Mouse (Mus musculus) retina, postnatal 7 days (tissue): ENCODE data around the gene Lmo2.

Source experiments
- DNase-seq: peaks from one replicate; pipeline ENCODE4 v3.0.0-alpha.2; 2012; ENCODE audit warnings: low read depth, low spot score

The Lmo2 gene

DNA sequence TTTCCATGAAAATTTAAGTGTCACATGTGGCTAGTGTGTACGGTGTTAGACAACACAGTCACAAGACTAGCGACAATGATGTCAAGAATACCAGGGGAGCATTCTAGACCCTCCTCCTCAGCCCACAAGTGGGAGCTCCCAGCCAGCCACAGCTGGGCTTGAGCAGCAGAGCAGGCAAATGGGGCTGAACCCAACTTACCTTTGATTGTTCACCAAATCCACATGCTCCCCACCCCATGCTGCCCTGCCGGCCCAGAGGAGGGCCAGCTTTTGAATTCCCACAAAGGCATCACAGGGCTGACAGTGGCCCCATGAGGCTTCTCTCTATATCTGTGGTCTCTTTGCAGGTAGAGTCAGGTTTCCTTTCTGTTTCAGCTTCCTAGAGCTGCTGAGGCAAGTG lies 16.7 kb upstream of the Lmo2 start:
- DNase-seq = no peak

DNA sequence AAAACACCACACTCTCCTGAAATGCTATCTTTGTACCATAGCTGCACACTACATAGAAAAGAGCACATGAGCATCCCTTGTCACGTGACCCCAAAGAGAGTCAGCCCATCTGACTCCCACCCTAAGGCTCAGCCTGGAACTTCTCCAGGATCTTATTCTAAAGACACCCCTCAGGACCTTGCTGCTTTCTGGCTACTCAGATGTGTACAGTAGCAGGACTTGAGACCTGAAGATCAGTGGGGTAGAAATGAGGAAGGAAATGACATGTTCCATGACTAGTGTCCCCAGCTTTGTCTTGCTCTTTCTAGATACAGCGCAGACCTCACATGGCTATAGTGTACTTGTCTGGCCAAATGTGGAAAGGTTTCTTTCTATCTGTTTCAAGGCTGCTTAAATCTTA lies 12.9 kb upstream of the Lmo2 start:
- DNase-seq = no peak

DNA sequence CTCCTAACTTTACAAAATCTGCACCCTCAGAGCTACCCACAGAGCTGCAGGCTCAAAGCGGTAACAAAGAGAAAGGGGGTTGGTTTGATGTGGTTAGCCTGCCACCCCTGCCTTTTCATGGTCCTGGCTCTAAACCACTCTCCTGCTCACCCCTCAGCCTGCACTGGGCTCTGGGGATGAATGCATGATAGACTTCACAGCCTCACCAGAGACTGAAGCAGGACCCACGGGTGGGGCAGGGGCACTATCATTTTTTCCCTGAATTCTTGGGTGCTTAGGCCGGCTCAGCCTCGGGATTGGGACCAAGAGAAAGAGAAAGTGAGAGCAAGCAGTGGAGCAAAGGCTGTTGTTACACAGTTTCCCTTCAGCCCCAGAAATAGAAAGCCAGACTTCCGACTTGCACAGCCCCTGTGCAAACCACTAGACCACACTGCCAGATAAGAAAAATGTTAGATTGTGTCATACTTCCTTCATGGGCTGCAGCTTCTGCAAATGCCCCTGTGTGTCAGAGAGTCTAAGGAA lies 12.2 kb upstream of the Lmo2 start:
- DNase-seq = no peak

DNA sequence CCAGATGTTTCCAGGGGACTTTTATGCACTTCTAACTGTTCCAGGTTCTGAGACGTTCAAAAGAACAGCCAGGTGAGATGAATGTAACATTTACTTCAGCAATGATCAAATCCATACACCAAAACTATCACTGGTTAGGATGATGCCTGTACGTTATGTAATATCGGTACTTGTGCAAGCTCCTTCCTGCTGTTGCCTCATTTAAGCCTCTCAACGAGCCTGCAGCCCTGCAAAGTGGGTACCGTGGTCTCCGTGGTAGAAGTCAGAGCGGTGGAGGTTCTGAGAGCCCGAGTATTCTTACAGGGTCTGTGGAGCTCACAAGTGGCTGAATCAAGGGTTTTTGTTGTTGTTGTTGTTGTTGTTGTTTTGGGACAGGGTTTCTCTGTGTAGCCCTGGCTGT lies 10.9 kb upstream of the Lmo2 start:
- DNase-seq = no peak

DNA sequence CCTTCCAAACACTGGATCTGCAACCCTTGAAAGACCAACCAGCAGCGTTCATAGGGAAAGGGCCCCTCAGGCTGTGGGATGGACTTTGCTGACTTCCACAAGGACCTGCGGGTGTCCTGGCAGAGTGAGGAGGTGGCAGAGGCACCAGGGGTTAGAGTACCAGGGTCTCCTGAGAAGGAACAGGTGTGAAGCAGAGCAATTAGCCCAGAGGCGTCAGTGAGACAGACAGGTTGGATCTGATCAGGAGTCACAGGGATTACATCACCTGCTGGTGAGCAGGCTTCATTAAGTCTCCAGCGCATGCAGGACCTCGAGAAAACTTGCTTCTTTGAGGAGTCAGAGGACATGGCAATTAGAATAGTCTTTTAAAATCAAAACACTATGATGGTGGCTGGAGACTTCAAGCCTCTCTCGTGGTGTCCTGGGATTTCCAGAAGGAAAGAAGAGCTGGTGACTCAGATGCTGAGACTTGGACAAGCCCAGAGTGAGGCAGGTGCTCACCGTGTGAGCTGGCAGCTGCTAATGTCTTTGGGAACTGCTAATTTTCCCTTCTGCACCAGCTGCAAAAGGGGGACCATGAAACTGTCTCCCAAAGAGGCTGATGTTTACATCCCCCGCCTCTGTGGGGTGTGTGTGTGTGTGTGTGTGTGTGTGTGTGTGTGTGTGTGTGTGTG lies 9.7 kb upstream of the Lmo2 start:
- DNase-seq = no peak

DNA sequence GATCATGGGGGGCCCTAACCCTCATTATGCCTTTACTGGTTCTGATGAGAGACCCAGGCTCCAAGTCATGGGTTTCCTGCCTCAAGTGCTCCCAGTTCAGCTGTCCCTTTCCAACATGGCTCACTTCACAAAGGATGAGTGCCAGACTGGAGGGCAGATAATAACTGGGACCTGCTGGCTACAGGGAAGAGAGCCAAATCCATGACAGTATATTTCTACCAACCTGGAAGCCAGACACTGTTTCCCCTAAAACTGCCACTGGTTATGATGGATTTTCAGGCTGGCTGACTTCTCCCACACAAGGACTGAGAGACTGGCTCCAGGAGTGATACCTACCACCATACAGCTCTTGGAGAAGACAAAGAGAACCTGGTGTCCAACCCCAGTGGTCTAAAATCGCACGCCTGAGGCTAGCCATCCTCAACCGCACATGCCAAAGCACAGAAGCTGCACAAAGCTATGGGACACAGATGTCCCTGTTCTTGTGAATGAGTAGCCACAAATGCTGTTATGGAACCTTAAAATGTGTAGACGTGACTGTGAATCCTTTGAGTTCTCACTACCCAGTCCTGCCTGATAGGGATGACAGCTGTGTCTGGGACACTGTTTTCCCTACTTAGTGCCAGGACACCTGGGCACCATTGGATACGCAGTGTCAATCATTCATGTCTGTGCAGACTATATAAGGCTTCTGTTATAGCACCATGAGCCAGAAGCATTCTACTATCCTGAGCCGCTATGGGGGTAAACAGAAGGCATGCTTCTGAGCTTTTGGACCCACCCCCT lies 4.5 kb upstream of the Lmo2 start:
- DNase-seq = no peak

DNA sequence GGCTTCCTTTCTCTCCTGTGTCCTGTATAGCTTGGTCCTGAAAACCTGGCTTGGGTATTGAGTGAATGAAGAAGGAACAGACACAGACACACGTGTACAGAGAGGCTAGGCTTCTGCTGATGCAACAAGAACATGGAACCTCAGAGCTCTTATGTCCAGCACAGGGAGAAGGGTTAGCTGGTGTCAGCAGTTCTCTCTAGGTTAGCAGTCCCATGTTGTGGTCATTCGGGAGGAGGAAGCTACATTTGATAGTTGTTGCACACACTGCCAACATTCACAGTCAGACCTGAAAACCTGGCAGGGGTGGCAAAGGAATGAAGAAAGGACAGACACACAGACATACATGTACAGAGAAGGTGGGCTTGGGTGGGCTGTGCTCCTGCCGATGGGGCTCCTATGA lies 2.1 kb upstream of the Lmo2 start:
- no peak for DNase-seq

DNA sequence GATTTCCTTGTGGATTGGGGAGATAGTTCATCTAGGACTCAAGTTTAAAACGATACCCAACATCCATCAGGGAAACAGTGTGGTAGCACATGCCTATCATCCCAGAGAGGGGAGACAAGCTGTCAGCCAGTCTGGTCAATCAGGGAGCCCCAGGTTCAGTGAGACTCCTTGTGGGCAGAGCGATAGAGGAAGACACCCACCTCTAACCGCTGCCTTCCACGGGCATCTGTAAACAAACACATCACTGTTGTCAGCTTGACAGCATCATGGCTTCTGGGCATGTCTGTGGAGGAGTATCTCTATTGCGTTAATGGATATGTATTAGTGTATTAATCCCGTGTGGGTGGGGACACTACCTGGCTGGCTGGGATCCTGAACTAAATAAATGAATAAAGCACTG lies 919 bp upstream of the Lmo2 start:
- DNase-seq = no peak

DNA sequence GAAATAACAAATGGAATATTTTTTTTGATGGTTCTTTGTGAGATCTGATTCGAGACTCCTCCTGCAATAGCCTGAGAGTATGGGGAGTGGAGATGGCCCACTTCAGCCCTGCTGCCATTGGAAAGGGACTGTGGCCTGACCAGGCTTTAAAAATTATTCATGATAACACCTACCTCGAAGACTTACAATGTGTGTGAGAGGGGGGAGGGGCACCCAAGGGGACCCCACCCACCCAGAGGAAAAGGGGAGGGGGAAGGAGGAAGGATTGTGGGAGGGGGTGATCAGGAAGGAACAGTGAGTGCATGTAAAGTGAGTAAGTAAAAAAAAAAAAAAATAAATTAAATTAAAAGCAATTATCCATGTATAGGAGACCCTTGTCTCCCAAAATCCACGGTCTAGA lies 848 bp downstream of the Lmo2 start:
- no peak for DNase-seq

DNA sequence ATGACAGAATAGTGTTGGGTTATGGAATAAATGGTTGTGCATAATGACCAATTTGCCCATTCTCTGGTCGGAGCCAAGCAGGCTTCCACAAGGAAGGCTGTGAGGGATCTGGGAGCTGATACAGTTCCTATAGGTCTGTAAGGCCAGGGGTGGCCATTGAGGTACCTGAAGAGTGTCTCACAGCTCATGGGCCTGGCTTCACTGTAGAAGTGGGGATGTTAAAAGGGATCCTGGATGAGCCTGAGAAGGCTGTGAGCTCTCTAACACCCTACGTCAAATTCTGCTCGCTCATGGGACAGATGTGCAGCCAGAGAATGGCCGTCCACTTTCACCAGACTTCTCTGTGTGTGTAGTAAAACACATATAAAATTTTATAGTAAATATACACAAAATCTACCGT lies 1.3 kb downstream of the Lmo2 start:
- DNase-seq = no peak

DNA sequence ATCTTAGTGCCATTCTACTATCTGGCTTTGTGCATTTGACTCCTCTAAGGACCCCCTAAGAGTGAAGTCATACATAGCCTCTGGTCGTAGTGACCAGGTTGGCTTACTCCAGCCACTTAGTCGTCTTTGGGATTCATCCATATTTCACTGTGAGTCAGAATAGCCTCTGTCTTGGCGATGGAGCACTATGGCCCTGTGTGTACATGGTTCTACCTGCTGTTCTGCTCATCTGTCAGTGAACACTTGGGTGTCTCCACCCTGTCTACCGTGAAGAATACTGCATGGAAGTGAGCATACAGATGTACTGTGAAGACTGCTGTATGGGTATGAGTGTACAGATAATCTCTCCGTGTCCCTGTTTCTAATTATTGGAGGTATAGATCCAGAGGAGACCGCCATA lies 1.8 kb downstream of the Lmo2 start:
- DNase-seq = no peak

DNA sequence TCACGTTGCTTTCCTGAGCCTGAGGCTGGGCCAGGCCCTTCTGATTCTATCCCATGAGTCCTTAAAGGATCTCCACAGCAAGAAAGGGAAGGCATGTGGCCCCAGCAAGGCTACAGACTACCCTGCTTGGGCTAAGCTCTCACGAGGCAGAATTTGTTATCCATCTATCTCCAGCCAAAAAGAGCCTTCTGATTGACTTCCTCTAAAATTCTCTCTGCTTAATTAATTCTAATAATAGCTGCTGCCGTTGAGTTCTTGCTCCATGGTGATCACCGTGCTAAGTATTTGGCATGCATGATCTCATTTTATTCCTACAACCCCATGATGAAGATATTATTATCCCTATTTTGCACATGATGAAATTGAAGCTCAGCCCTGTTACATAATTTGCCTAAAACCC lies 4.6 kb downstream of the Lmo2 start:
- DNase-seq = no peak

DNA sequence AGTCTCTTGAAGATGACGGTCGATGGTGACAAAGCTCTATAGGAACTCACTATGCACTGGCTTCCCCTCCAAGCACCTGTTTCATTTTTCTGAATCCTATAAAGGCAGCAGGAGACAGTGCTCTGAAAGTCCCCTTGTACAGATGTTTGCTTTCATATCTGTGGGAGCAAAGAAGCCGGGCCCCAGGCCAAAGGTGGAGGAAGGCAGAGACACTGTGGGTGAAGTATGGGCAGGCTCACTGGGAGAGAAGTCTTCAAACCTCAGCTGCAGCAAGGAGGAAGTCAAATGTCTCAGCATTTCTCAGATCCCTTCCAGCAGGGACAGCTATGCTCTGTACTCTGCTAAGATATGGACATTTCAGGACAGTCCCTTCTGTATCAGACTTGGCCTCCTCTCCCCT lies 7.6 kb downstream of the Lmo2 start:
- no peak for DNase-seq

DNA sequence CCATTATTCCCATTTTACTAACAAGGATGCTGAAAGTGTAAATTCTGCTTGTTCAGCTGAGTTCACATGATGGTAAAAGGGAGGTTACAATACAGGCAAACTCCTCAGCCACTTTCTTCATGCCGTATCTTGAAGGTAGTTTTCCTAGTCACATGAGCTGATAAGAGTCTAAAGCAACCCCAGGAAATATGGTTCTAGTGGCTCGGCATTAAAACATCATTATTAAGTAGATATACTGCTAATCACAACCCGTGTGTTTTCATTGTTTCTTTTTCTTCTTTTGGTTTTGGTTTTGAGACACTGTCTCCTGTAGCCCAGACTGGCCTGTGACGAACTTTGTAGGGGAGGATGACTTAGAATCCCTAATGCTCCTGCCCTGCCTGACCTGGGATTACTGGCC lies 10.4 kb downstream of the Lmo2 start:
- no peak for DNase-seq

DNA sequence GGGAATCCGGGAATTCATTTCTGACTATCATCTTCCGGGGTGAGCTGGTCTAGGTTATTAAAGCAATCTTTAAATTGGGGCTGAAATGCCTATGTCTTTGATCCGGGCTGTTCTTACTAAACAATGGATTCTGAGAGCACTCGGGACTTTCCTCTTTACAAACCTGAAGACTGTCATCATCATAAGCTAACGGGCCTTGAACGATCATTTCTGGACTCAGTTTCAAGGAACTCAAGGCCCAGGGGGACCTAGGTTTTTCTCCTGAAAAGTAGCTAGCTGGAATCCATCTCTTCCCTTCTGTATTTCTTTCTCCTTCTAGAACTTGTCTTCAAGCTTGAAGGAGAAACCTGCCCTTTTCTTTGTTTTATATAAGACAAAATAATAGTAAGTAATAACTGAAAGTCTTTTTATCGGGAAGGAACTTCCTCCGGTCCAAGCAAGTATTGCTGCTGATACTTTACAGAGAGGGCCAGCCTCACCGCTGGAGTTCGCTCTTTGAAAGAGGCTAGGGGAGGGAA lies 11.2 kb downstream of the Lmo2 start:
- DNase-seq = no peak

DNA sequence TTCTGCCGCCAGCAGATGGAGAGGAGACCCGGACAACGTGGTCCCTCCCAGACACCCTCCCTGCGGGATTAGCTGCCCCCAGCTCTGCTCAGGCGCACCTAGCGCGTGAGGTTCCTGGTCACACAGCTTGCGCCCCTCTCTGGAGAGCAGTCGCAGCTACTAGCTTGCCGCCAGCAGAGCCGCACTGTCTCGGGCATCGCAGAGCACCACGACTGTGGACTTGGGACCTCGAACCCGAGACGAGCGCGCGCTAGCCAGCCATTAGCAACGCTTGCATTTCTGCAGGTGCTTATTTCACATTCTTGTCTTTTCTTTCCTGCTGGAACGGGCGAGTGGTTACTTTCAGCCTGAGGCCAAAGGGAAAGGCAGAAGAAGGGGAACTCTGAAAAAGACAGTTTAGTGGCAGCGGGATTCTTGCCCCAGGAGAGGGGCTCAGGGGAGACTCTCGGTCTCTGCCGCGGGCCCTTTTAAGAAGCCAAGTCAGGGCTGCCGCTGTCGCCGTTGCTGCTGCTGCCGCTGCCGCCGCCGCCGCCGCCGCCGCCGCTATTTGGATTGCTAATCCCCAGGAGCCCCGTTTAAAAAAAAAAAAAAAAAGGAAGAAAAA lies 11.8 kb downstream of the Lmo2 start:
- DNase-seq = peak; percentile 30

DNA sequence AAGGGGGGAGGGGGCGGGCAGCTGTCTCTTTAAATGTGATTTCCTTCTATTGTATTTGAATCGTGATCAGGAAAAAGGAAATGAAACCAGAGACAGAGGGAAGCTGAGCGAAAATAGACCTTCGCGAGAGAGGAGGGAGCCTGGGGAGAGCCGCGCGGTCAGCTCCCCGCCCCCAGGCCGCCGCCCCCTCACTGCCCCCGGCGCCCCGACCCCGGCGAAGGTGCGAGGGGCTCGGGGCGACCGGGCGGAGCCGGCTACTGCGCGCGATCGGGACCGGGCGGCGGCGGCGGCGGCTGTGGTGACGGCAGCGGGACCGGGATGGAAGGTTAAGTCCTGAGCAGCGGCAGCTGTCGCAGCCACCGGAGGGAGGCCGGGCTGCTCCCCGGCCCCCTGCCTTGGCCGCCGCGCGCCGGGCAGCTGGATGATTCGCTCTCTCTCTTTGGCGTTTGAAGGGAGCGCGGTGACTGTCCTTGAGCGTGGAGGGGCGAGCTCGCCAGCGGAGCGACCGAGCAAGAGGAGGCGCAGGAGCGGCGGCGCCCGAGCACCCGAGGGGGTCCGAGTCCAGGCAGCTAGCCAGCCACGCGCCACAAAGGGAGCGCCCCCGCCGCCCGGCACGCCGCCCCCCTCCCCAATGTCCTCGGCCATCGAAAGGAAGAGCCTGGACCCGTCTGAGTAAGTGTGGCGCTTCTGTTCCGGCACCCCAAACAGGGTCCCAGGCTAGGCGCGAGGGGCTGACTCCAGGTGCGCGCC lies 12.4 kb downstream of the Lmo2 start:
- DNase-seq = peak; percentile 54

DNA sequence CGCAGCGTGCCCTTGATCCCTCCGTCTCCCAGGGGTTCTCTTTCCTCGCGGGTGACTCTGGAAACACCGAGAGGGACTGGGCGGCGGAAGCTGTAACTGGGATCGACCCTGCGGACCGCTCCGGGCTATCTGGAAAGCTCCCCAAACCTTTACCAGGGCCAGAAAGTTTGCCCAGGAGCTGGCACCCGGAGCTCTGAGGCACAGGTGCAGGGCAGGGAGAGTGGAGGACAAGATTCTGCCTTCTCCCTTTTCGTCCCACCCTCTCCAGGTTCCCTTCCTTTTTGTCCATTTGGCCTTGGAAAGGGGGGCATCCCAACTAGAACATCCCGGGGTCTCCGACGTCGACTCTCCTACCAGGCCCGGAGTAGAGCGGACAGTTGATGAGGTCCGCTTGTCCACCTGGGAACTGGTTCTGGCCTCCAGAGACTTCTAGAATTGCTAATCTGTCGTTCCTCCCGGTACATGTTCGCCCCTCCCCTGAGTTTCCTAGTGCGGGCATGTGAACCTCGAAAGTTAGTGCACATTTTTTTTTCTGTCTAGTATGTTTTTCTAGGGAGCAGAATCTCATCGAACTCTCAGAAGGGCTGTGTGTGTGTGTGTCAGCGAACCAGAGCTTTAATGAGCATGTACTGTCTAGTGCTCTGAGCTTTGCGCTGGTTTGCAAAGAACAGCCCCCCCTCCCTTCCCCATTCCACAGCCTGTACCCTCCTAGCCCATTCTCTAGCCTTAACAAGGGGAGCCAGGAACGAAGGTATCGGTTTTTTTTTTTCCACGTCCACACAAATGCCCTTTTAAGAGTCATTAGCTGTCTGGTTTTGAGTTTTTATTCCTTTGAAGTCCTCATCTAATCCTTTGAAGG lies 13.2 kb downstream of the Lmo2 start:
- no peak for DNase-seq

DNA sequence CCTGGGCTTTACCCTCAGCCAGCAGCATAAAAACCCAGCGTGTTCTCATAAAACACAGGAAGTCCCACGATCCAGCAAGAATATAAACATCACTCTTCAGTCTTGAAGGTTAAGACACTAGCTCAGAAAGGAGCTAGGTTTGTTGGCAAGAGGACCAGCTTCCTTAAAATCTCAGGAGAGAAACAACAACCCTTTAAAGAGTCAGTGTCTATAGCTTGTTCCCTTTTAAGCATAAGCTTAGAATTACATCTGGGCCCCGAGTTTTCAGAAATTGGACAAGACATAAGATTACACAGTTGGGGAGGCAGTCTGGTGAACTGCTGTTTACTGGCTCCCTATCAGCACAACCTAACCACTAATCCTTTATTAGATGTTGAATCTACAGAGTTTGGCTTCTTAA lies 14.1 kb downstream of the Lmo2 start:
- DNase-seq = no peak

DNA sequence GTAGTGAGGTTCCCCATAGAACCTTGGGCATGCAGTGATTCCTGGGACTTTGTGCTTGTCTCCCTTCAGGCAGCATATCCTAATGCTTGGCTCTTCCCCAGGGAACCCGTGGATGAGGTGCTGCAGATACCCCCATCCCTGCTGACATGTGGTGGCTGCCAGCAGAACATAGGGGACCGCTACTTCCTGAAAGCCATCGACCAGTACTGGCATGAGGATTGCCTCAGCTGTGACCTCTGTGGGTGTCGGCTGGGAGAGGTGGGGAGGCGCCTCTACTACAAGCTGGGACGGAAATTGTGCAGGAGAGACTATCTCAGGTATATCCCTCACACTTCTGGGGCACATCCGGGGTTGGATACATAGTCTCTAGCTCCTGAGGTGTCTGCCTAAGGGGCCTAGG lies 18.1 kb downstream of the Lmo2 start:
- DNase-seq = no peak

DNA sequence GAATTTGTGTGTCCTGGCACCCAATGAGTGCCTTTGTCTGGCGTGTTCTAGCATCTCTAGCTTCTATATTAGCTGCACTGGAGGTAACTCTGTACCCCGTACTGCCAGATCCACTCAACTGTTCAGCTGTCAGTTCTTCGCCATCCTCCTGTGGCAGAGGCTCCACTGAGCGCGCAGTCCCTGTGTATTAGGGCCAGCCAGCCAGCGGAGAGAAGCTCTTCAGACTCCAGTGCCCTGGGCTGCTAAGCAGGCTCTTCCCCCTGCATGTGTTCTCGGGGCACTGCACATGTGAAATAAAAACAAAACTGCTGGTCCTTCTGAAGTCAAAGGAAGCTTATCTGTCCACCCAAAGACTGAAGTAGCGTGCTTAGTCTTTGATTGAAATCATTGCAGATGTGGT lies 19.4 kb downstream of the Lmo2 start:
- no peak for DNase-seq
